Mouse (Mus musculus) cerebral cortex, adult 2 months (tissue): ENCODE measurements around the gene Olfm2.

ENCODE experiments used
- WGBS: fragments of 180-500 bp; shearing (Covaris S2); methylation state at CpG from one replicate; pipeline ENCODE4 v1.1.7; 2018; 5-methylcytosine and 5-hydroxymethylcytosine counted together

Gene Olfm2

DNA sequence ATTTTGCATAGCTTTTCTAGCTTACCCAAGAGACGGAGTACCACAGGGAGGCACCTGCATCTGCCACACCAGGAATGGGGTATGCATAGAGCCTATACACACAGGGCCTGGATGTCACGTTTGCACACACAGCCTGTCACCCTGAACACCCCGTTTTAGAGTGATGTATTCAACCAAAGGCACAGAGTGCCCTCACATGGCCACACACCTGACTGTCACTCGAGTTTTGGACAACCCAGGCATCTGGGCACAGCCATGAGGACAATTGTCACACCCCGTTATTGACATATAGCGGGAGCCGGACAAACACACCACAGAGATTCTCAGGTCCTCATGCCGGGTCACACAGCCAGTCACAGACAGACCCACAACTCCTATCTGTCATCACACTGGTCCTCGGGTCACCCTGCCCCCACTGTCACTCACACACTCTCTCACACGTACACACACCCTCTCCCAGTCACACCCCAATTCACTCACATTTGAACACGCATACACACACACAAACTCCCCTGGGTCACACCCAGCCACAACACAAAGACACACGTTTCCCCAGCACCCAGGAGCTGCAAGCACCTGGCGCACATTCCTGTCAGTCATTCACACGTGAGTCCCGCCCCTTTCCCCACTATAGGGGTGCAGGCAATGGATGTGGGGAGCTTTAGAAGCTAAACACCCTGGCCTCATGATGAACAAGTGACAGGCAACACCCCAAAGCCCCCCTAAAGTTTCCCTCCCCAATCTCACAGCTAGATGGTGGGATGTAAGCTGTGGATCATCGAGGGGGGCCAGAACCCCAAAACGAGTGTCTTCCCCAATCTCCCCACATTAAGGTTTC, 801 bp downstream of the Olfm2 start:
- WGBS = 11% methylated on average over 17 of the region's 17 CpGs

DNA sequence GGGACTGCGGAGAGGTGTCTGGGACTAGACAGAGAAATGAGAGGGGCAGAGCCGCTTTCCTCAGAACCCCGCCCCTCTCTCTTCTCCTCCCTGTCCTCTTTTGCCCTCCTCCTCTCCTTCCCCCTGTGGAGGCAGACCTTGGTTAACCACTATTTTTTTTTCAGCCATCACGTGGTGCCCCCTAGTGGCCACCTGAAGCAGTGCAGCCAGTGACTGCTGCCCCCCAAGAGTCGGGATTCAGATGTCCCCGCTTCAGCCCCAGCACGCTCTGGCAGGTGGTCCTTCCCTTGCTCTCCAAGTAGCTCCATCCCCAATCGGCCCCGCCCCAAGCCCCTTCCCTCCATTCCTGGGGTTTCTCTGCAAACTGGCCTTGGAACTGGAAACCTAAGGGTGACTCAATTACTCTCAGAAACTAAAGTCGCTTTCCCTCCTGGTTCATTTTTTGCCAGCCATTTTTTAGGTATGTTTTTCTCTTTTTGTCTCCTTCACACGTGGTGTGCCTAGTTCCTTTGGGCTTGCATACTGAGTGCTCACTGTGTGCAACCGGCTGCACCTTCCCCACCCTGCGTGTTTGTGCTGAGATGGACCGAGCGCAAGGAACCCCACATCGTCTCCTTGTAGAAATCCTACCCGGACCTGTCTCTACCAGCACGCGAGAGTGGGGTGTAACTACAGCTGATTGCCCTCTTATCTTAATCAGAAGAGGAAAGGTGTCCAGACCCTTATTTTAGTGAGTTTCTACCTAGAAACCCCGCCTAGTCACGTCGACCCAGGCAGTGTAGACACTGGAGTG, 2.0 kb downstream of the Olfm2 start:
- WGBS = 17% methylated on average over 22 of the region's 22 CpGs

DNA sequence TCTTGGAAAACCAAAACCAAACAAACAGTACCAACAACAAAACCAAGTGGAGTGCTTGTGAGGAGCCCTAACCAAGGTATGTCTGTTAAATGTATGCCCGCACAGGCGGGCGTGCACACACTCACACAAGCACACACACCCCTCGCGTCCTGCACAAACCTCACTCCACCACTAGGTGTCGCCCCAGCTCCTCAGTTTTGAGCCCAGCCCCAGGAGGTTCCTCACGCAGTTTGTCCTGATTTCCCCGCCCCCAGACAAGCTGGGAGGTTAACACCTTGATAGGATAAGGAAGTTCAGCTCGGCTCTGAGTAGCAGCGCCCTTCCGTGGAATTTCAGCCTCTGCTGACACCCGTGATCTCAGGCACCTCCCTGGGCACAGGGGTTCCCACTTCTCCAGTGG, 5.7 kb downstream of the Olfm2 start:
- 2% methylated on average over 12 of the region's 12 CpGs for WGBS

DNA sequence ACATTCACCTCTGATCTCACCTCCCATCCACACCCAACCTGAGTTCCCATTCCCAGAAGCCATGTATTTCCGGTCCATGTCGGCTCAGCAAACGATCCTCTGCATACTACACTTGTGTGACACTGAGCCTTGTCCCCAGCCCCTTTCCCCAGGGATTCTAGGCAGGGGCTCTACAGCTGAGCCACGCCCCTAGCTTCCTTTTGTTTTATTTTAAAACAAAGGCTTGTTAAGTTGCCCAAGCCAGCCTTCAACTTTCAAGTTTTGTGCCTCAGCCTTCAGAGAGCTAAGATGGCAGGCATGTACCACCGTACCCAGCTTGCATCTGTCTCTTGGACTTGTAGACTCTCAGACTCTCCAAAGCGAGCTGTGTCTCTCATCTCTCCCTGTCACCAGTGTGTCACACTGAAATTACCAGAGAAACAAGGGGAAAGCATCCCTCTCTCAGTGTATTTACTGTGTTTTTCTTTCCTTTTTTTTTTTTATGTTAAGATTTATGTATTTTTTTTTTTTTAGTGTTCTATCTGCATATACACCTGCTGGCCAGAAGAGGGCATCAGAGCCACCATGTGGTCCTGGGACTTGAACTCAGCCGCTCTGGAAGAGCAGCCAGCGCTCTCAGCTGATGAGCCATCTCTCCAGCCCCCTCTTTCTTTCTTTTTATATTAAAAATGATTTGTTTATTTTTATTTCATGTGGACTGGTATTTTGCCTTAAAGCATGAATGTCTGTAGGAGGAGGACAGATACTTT, 7.7 kb downstream of the Olfm2 start:
- WGBS = 50% methylated on average over 8 of the region's 8 CpGs

DNA sequence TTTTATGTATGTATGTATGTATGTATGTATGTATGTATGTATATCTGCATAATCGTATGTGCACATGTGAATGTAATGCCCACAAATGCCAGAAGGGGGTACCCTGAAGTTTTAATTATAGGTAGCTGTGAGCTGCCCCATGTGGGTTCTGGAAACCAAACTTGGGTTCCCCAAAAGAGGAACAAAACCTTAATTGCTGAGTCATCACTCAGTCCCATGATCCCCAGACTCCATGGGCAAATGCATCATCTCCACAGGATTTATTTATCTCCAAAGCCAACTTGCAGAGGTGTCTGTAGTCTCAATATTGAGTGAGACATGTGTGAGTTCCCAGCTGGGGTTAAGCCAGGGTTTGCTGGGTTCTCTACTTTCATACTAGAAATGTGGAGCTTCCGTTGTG, 8.9 kb downstream of the Olfm2 start:
- WGBS = 92% methylated on average over 2 of the region's 2 CpGs

GRCm38 (mm10) chr9:20734692-20735091, 11.5 kb downstream of the Olfm2 start:
- 68% methylated on average over 3 of the region's 3 CpGs for WGBS

DNA sequence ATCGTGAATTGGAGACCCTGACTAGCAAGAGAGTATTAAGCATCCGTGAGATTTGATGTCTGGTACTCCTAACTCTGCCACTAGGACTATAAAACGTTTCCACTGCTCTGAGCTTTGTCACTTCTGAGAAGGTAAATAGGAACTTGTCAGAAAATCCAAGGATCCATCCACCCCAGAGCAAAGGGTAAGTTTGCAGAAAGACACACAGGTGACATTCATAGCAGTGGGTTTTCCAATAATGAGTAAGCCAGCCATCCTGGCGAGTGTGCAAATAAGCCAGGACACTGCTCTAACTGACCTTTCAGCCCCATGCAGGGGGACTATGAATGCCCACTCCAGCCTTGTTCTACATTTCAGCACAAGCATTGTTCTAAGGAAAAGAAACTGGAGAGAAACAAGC, 14.4 kb downstream of the Olfm2 start:
- WGBS = 80% methylated on average over 4 of the region's 4 CpGs

DNA sequence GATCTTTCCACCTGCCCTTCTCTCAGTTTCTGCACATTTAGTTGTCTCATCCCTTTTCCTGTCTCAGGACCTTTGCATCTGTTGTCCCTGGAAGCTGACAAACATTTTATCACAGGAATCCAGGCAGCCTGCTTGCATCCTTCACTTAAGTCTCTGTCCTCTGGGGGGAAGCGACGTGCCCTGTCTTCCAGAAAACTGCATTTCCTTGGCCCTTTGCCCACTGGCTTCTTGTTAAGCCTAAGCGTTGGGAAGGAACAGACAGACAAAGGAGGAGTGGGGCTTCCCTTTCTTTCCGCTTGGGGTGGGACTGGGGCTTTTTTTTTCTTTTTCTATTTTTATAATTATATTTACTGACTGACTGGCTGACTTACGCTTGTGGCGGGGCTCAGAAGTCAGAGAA, 16.7 kb downstream of the Olfm2 start:
- WGBS = 40% methylated on average over 6 of the region's 6 CpGs

DNA sequence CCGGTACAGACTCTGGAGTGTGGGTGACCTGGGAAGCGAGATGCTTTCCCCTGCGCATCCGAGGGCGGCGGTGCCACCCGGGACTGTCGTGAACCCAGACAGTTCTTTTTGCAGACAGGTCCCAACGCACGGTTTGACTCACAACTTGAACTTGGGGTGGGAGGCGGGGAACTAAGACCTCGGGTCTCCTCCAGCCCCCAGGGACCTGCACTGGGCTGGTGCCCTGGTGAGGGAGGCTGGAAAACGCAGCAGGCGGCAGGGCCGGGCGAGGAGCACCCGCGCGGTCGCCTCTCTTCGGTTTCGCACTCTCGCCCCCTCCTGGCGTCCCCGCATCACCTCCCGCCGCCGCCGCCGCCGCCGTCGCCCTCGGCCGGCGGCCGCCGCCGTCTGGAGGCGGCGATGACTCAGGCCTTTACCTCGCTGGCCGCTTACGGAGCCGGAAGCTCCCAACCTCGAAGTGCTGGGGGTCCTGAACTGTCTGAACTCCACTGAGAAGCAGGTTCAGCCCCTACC, 18.5 kb downstream of the Olfm2 start:
- under 1% methylated on average over 46 of the region's 46 CpGs for WGBS

DNA sequence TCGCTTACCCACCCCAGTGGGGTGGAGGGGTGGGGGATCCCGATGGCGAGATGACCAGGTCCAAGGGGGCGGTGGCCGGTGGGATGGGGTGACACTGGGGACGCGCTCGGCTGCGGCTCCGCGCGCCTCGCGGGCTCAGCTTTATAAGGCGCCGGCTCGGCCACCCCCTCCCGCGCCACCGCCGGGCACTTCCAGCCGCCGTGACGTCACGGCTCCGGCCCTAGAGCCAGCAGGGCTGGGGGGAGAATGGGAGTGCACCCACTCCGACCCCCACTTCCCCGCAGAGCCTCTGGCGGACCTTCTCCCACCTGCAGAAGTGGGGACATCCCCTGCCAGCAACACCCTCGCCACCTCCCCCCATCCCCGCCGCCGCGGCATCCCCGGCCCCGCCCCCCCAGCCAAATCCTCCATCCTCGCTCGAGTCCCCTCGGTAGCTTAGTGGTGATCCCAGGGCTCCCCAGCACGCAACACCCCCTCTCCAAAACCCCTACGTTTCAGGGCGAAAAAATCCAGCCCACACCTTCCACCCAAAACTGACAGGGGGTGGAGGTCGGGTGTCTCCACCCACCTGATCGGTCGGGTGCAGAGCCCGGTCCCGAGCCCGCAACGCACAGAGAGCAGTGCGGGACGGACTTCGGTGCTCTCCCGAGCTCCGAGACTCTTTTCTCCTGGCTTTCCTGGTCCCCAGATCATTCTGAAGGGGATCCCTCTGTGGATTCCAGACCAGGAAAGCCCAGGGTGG, 19.1 kb downstream of the Olfm2 start:
- WGBS = 1% methylated on average over 54 of the region's 54 CpGs

GRCm38 (mm10) chr9:20726134-20726858, 19.9 kb downstream of the Olfm2 start:
- WGBS = 1% methylated on average over 42 of the region's 42 CpGs

DNA sequence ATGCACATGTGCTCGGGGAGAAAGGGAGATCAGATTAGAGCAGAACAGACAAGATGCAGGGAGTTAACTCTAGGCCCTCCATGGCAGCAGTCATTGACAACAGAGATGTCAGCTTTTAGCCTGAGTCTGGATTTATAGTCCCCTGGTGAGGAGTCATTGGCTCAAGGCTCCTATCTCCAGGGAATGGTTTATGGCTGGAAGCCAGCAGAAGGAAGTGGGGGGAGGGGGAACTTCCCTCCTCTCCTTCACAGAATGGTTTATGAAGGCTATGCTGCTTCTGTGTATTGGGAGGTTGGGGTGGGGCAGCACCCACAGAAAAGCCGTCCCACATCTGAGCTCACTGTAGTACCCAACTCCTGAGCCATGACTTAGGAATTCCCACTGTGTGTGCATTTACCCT, 24.6 kb downstream of the Olfm2 start:
- WGBS = 63% methylated on average over 2 of the region's 2 CpGs

- WGBS = 73% methylated on average over 7 of the region's 7 CpGs
Measured at GRCm38 (mm10) chr9:20715332-20715731, 30.8 kb downstream of the Olfm2 start.

GRCm38 (mm10) chr9:20713478-20713987, 32.6 kb downstream of the Olfm2 start:
- WGBS = 23% methylated on average over 11 of the region's 11 CpGs

- WGBS = 43% methylated on average over 5 of the region's 5 CpGs
Measured at GRCm38 (mm10) chr9:20712934-20713477, 33.1 kb downstream of the Olfm2 start.

GRCm38 (mm10) chr9:20710471-20710870, 35.7 kb downstream of the Olfm2 start:
- 66% methylated on average over 3 of the region's 3 CpGs for WGBS

DNA sequence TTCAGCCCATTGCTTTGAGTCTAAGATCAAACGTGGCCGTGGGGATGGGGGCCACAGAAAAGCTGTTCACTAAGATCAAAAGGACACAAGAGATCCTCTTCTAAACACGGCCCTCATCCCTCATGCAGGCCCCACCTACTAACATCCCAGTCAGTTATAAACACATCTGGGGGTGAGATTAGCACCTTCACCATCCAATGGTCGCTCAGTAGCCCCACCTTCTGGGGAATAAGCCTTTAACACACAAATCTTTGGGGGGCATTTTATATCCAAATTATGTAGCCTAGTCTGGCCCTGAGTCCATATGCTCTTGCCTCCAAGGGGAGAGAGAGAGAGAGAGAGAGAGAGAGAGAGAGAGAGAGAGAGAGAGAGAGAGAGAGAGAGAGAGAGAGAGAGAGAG, 40.2 kb downstream of the Olfm2 start:
- 47% methylated on average over 4 of the region's 4 CpGs for WGBS

GRCm38 (mm10) chr9:20703832-20704380, 42.2 kb downstream of the Olfm2 start:
- WGBS = 19% methylated on average over 8 of the region's 8 CpGs

- 47% methylated on average over 8 of the region's 8 CpGs for WGBS
Measured at GRCm38 (mm10) chr9:20697466-20697865, 48.7 kb downstream of the Olfm2 start.
